Mouse (Mus musculus): ENCODE data around the gene Secisbp2l.

GRCm38 (mm10) chr2:125788351-125788750, 5.7 kb upstream of the Secisbp2l start:
- no peak for TF ChIP-seq EP300 (IDR thresholded peaks at IDR 0.05; ENCODE audit: low read depth)
- no peak for TF ChIP-seq CTCF (IDR thresholded peaks at IDR 0.05; ENCODE audit: low read depth)
